Mouse (Mus musculus) kidney, embryonic 15.5 days (tissue): ENCODE measurements around the gene Kctd8. TPM values are rescaled to one million over a fixed set of nuclear protein-coding genes. Genes with fewer than 3 reads are reported as not detected.

Experiments
- ATAC-seq: fragments of 200-750 bp; cut with Nextera tagmentation; replicated peaks from 2 replicates; pipeline ENCODE4 v1.8.0; 2017; ENCODE audit warnings: moderate TSS enrichment; ENCODE audit not compliant: low FRiP score
- H3K27ac ChIP-seq: fragments of 300-500 bp; sonication (generic); 2 replicates; pipeline ENCODE4 v1.5.1; 2015; ENCODE audit warnings: mild to moderate bottlenecking, inconsistent platforms
- H3K27me3 ChIP-seq: fragments of 300-500 bp; sonication (generic); 2 replicates; pipeline ENCODE4 v1.6.1; 2015; ENCODE audit warnings: inconsistent platforms
- H3K36me3 ChIP-seq: fragments of 300-500 bp; sonication (generic); 2 replicates; pipeline ENCODE4 v1.6.1; 2015; ENCODE audit warnings: inconsistent platforms
- H3K4me1 ChIP-seq: fragments of 300-500 bp; sonication (generic); 2 replicates; pipeline ENCODE4 v1.6.1; 2015; ENCODE audit warnings: inconsistent platforms
- H3K4me2 ChIP-seq: fragments of 300-500 bp; sonication (generic); 2 replicates; pipeline ENCODE4 v1.6.1; 2015; ENCODE audit warnings: moderate library complexity, mild to moderate bottlenecking, inconsistent platforms
- H3K4me3 ChIP-seq: fragments of 300-500 bp; sonication (generic); replicated peaks from 2 replicates; pipeline ENCODE4 v1.5.1; 2015; ENCODE audit warnings: mild to moderate bottlenecking, inconsistent platforms
- H3K9ac ChIP-seq: fragments of 300-500 bp; sonication (generic); 2 replicates; pipeline ENCODE4 v1.6.1; 2015; ENCODE audit warnings: mild to moderate bottlenecking, inconsistent platforms
- H3K9me3 ChIP-seq: fragments of 300-500 bp; sonication (generic); replicated peaks from 2 replicates; pipeline ENCODE4 v1.6.1; 2016; ENCODE audit warnings: inconsistent platforms
- WGBS: fragments of 180-500 bp; shearing (Covaris S2); methylation state at CpG from one replicate; pipeline ENCODE4 v1.1.7; 2015; ENCODE audit warnings: mixed read lengths; 5-methylcytosine and 5-hydroxymethylcytosine counted together
- microRNA-seq: library from miRNA; unstranded; fragments of <30 nt; microRNA quantifications from one replicate; pipeline ENCODE4, GENCODE M21; 2016
- polyA plus RNA-seq: library from polyadenylated mRNA; unstranded; fragments of >200 nt; fragmentation: Nextera tagmentation; extraction: Ambion mirVana; gene quantifications from 2 replicates; pipeline ENCODE4 v1.2.1, GENCODE M21; 2015

Kctd8 gene
- polyA plus RNA-seq, 1 experiment from 2014 or later: 0.51 TPM

DNA sequence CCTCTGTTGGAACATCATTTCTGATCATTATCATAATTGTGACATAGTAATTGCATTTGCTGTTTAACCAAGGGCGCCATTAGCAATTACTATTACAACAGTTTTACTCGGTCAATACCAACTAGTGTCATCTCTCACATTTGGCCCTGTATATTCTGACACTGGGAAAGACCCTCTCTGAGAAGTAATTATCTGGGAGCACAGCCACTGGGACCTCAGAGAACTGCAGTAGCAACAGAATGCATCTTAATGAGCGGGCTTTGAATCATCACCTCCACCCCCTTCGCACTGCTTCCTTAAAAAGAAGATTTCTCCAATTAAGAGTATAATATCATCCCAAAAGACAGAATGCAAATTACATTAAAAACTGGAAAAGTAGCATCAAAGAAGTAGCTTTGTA lies 200.4 kb downstream of the Kctd8 start:
- no peak overlapping the region for H3K4me3 ChIP-seq
- no peaks in the 10 kb centered on the region for H3K36me3 ChIP-seq
- no peak overlapping the region for H3K9ac ChIP-seq
- H3K9me3 ChIP-seq: no peaks in the 10 kb centered on the region
- no peak for ATAC-seq
- no peaks in the 10 kb centered on the region for H3K27me3 ChIP-seq
- no peak overlapping the region for H3K27ac ChIP-seq
- H3K4me2 ChIP-seq: no peak overlapping the region
- no peaks in the 10 kb centered on the region for H3K4me1 ChIP-seq
- 90% methylated on average over 4 of the region's 4 CpGs for WGBS

DNA sequence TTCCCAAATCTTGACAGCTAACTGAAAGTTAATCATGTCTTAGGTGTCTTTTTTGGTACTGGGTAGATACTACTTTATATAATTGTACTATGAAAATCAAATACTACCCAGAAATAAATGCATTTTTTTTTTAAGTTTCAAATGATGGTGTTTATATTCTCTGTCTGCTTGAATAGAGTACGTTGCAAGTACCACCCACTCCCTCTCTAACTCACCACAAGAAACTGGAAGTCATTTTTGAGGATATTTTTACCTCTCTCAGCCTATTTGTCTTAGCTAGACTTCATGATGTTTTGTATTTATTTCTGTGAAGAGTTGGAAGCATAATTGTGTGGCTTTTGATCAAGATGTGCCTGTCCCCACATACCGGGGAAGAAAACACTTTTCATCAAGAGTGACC lies 232.8 kb downstream of the Kctd8 start:
- no peaks in the 10 kb centered on the region for H3K27me3 ChIP-seq
- no peak overlapping the region for H3K9ac ChIP-seq
- H3K4me2 ChIP-seq: no peak overlapping the region
- H3K36me3 ChIP-seq: no peaks in the 10 kb centered on the region
- no peaks in the 10 kb centered on the region for H3K4me1 ChIP-seq
- WGBS: 68% methylated on average over 2 of the region's 2 CpGs
- H3K27ac ChIP-seq: no peak overlapping the region
- no peak overlapping the region for H3K4me3 ChIP-seq
- no peak for ATAC-seq
- H3K9me3 ChIP-seq: no peaks in the 10 kb centered on the region

GRCm38 (mm10) chr5:69088912-69089311 lies 252.6 kb downstream of the Kctd8 start:
- no peak overlapping the region for H3K9ac ChIP-seq
- no peak overlapping the region for H3K27ac ChIP-seq
- H3K4me1 ChIP-seq: no peaks in the 10 kb centered on the region
- H3K4me3 ChIP-seq: no peak overlapping the region
- H3K9me3 ChIP-seq: no peaks in the 10 kb centered on the region
- H3K27me3 ChIP-seq: no peaks in the 10 kb centered on the region
- no peak overlapping the region for H3K4me2 ChIP-seq
- no peaks in the 10 kb centered on the region for H3K36me3 ChIP-seq
- no peak for ATAC-seq

Small RNA genes within 50 kb of the gene (microRNA-seq; reads per million reads assigned to microRNA genes)
- gene Gm24368: not detected

Other genes starting within 250 kb of the Kctd8 start
- 0.15 TPM in 1 of 2 replicates, not detected in the other for gene Yipf7, start 201.0 kb upstream of the Kctd8 start, polyA plus RNA-seq
- gene Guf1, start 215.2 kb upstream of the Kctd8 start, polyA plus RNA-seq: 48.3 and 50.2 TPM in 2 replicates